Mouse (Mus musculus) heart, postnatal 36 days (tissue): ENCODE measurements around the gene Arap1. TPM values are rescaled to one million over a fixed set of nuclear protein-coding genes. Genes with fewer than 3 reads are reported as not detected.
A peak's percentile ranks its signal among the peaks of the same experiment; 100 is the strongest.

Experiments used
- DNase-seq, 2 experiments: peaks; one replicate each; pipeline ENCODE4 v3.0.0; 2021 to 2022
- intact Hi-C: fragments of 180-260 bp; cut with DNase I; formaldehyde crosslinking; loops from one replicate; pipeline ENCODE4 v1.15.1; 2025
- total RNA-seq, 2 experiments: library from RNA; stranded (reverse); gene quantifications; 2 replicates each; pipeline ENCODE4 v1.2.3; 2021

Gene Arap1
- total RNA-seq, 2 experiments from 2014 or later = 28.7 to 33.9 TPM

GRCm38 (mm10) chr7:101459305-101459813 lies 111.5 kb downstream of the Arap1 start:
- intact Hi-C loops = no loop called here
- no peak for DNase-seq

DNA sequence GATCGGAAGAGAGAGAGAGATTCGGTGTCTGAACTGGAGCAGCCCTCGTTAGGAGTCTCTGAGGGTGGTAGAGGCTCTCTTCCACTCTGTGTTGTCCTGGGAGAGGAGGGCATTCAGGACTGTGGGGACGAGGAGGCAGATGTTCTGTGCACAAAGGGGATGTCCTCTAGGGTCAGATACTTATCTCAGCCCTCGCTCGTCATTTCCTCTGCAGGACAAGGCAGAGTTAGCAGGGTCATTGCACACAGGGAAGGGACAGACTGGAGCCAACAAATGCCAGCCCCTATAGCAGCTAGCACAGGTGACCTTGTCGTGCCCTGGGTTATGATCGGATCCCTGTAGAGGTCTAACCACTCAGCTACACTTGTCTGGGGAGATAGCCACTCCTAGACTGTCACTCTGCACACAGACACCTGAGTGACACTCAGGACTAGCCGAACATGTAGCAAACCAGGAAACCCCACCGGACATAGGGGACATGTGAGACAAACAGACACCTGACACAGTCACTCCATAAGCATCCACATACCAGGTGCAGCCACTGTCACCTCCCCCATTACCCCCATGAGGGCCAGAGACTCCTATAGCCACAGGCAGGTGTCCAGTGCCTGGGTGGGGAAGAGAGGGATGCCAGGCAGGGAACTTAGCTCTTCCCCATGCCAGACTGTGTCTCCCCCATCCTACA lies 112.2 kb downstream of the Arap1 start:
- intact Hi-C loops = loop anchor here (2.0 kb wide), 1 partner anchor 21 kb away; no protein-coding TSS in a partner anchor

GRCm38 (mm10) chr7:101460608-101460957 lies 112.7 kb downstream of the Arap1 start:
- intact Hi-C loops = loop anchor here (2.0 kb wide), 1 partner anchor 20 kb away; no protein-coding TSS in a partner anchor
- DNase-seq = peak in 1 of 2 experiments; percentile 70

More for the DNA sequence above, 112.2 kb downstream of the Arap1 start:
- DNase-seq = no peak

GRCm38 (mm10) chr7:101461571-101461970 lies 113.7 kb downstream of the Arap1 start:
- DNase-seq = no peak
- intact Hi-C loops = loop anchor here (2.0 kb wide), 1 partner anchor 19 kb away; no protein-coding TSS in a partner anchor

Other genes starting within 250 kb of the Arap1 start
- gene Atg16l2, start 45.8 kb upstream of the Arap1 start, total RNA-seq = 10 to 100 TPM in 1 of 2 experiments, 1 to 10 TPM in 1; 8.6 to 12.7 TPM
- 10 to 100 TPM; 48.3 to 61.3 TPM for gene Stard10, start 31.0 kb upstream of the Arap1 start, total RNA-seq
- gene Gm45837, start 62.8 kb downstream of the Arap1 start, total RNA-seq = not detected
- 10 to 100 TPM; 51.8 to 74.3 TPM for gene Pde2a, start 73.6 kb downstream of the Arap1 start, total RNA-seq
- gene Art2b, start 237.5 kb downstream of the Arap1 start, total RNA-seq = not detected